Mouse (Mus musculus) embryonic facial prominence, embryonic 14.5 days (tissue): ENCODE results near the gene Polr1d. TPM values are rescaled to one million over a fixed set of nuclear protein-coding genes. Genes with fewer than 3 reads are reported as not detected.

Experiments
- ATAC-seq: fragments of 200-750 bp; cut with Nextera tagmentation; 2 replicates; pipeline ENCODE4 v1.8.0; 2017; ENCODE audit warnings: low read depth, moderate number of reproducible peaks, moderate TSS enrichment
- DNase-seq: peaks from one replicate; pipeline ENCODE4 v3.0.0-alpha.2; 2015; ENCODE audit warnings: low spot score
- H3K27ac ChIP-seq: fragments of 300-500 bp; sonication (generic); replicated peaks from 2 replicates; pipeline ENCODE4 v1.5.1; 2014; ENCODE audit warnings: low read depth, mild to moderate bottlenecking, low read length, moderate library complexity
- H3K27me3 ChIP-seq: fragments of 300-500 bp; sonication (generic); replicated peaks from 2 replicates; pipeline ENCODE4 v1.6.1; 2014; ENCODE audit warnings: low read length; ENCODE audit not compliant: control insufficient read depth, insufficient read depth
- H3K36me3 ChIP-seq: fragments of 300-500 bp; sonication (generic); 2 replicates; pipeline ENCODE4 v1.6.1; 2014; ENCODE audit warnings: low read length, mixed read lengths; ENCODE audit not compliant: control insufficient read depth, insufficient read depth
- H3K4me1 ChIP-seq: fragments of 300-500 bp; sonication (generic); 2 replicates; pipeline ENCODE4 v1.6.1; 2014; ENCODE audit warnings: antibody characterized with exemption, low read length; ENCODE audit not compliant: control insufficient read depth, insufficient read depth
- H3K4me2 ChIP-seq: fragments of 300-500 bp; sonication (generic); 2 replicates; pipeline ENCODE4 v1.6.1; 2014; ENCODE audit warnings: low read depth, mild to moderate bottlenecking, low read length, moderate library complexity, mixed read lengths
- H3K4me3 ChIP-seq: fragments of 300-500 bp; sonication (generic); 2 replicates; pipeline ENCODE4 v1.5.1; 2014; ENCODE audit warnings: low read depth, mild to moderate bottlenecking, low read length
- H3K9ac ChIP-seq: fragments of 300-500 bp; sonication (generic); 2 replicates; pipeline ENCODE4 v1.6.1; 2014; ENCODE audit warnings: low read depth, mild to moderate bottlenecking, low read length, moderate library complexity, mixed read lengths
- H3K9me3 ChIP-seq: fragments of 300-500 bp; sonication (generic); 2 replicates; pipeline ENCODE4 v1.6.1; 2016; ENCODE audit warnings: low read length; ENCODE audit not compliant: control insufficient read depth
- WGBS: fragments of 180-500 bp; shearing (Covaris S2); extraction: QIAGEN DNeasy Blood & Tissue Kit; methylation state at CpG from one replicate; pipeline ENCODE4 v1.1.7; 2014; 5-methylcytosine and 5-hydroxymethylcytosine counted together
- polyA plus RNA-seq: library from polyadenylated mRNA; unstranded; fragments of >200 nt; fragmentation: Nextera tagmentation; extraction: Ambion mirVana; gene quantifications from 2 replicates; pipeline ENCODE4 v1.2.1, GENCODE M21; 2014

Gene Polr1d
- polyA plus RNA-seq, 1 experiment from 2014 or later, result 147 TPM

- Histone ChIP-seq H3K4me1 (peaks cover 7% of the 10 kb centered on the region; the same call in 1 of the 2 replicates), H3K27me3 (no peaks in the 10 kb centered on the region), H3K9ac (no peak overlapping the region), H3K27ac (no peak overlapping the region), H3K9me3 (no peaks in the 10 kb centered on the region), H3K4me2 (no peak overlapping the region), H3K4me3 (no peak overlapping the region), H3K36me3 (no peaks in the 10 kb centered on the region)
- 89% methylated on average over 5 of the region's 5 CpGs for WGBS
- no peak for ATAC-seq
- DNase-seq, result no peak
Measured at GRCm38 (mm10) chr5:147058661-147059060, 18.2 kb upstream of the Polr1d start.

- Histone ChIP-seq H3K36me3 (no peaks in the 10 kb centered on the region), H3K9ac (no peak overlapping the region), H3K27ac (no peak overlapping the region), H3K9me3 (no peaks in the 10 kb centered on the region), H3K4me1 (peaks cover 11% of the 10 kb centered on the region; the same call in 1 of the 2 replicates), H3K27me3 (no peaks in the 10 kb centered on the region), H3K4me2 (no peak overlapping the region), H3K4me3 (no peak overlapping the region)
- 85% methylated on average over 9 of the region's 9 CpGs for WGBS
- no peak for DNase-seq
- no peak for ATAC-seq
Measured at GRCm38 (mm10) chr5:147059319-147059718, 17.5 kb upstream of the Polr1d start.

- DNase-seq (no peak), ATAC-seq (no peak)
- Histone ChIP-seq H3K36me3 (no peaks in the 10 kb centered on the region), H3K9ac (no peak overlapping the region), H3K4me1 (peaks cover 11% of the 10 kb centered on the region; the same call in 1 of the 2 replicates), H3K9me3 (no peaks in the 10 kb centered on the region), H3K4me2 (no peak overlapping the region), H3K27ac (no peak overlapping the region), H3K27me3 (no peaks in the 10 kb centered on the region), H3K4me3 (no peak overlapping the region)
- 82% methylated on average over 2 of the region's 2 CpGs for WGBS
Measured at GRCm38 (mm10) chr5:147060024-147060423, 16.8 kb upstream of the Polr1d start.

- Histone ChIP-seq H3K4me1 (peaks cover 11% of the 10 kb centered on the region; the same call in 1 of the 2 replicates), H3K27me3 (no peaks in the 10 kb centered on the region), H3K27ac (peak overlapping the region; percentile 28; the same call in 1 of the 2 replicates), H3K9ac (no peak overlapping the region), H3K4me3 (no peak overlapping the region), H3K4me2 (peak overlapping the region; percentile 35), H3K9me3 (no peaks in the 10 kb centered on the region), H3K36me3 (no peaks in the 10 kb centered on the region)
- ATAC-seq (no peak), DNase-seq (no peak)
- 31% methylated on average over 8 of the region's 8 CpGs for WGBS
Measured at GRCm38 (mm10) chr5:147063215-147063661, 13.6 kb upstream of the Polr1d start.

GRCm38 (mm10) chr5:147066129-147066528, 10.7 kb upstream of the Polr1d start:
- Histone ChIP-seq H3K9ac (no peak overlapping the region), H3K4me1 (peaks cover 11% of the 10 kb centered on the region; the same call in 1 of the 2 replicates), H3K4me2 (no peak overlapping the region), H3K36me3 (no peaks in the 10 kb centered on the region), H3K27ac (no peak overlapping the region), H3K4me3 (no peak overlapping the region), H3K27me3 (no peaks in the 10 kb centered on the region), H3K9me3 (no peaks in the 10 kb centered on the region)
- no peak for ATAC-seq
- DNase-seq, result no peak
- WGBS, result 46% methylated on average over 4 of the region's 4 CpGs

- no peaks in the 10 kb centered on the region for H3K27me3 ChIP-seq
- H3K9me3 ChIP-seq, result no peaks in the 10 kb centered on the region
- no peak overlapping the region for H3K4me3 ChIP-seq
- DNase-seq, result no peak
- WGBS, result 57% methylated on average over 5 of the region's 5 CpGs
- no peak overlapping the region for H3K9ac ChIP-seq
- no peaks in the 10 kb centered on the region for H3K36me3 ChIP-seq
- H3K4me1 ChIP-seq, result peaks cover 11% of the 10 kb centered on the region; the same call in 1 of the 2 replicates
- ATAC-seq, result no peak
- no peak overlapping the region for H3K27ac ChIP-seq
- H3K4me2 ChIP-seq, result no peak overlapping the region
Measured at GRCm38 (mm10) chr5:147066965-147067364, 9.9 kb upstream of the Polr1d start.

GRCm38 (mm10) chr5:147068876-147069275, 8.0 kb upstream of the Polr1d start:
- no peaks in the 10 kb centered on the region for H3K27me3 ChIP-seq
- H3K36me3 ChIP-seq, result no peaks in the 10 kb centered on the region
- WGBS, result 74% methylated on average over 5 of the region's 5 CpGs
- ATAC-seq (no peak), DNase-seq (no peak)
- H3K27ac ChIP-seq, result no peak overlapping the region
- no peak overlapping the region for H3K4me2 ChIP-seq
- no peaks in the 10 kb centered on the region for H3K9me3 ChIP-seq
- H3K4me1 ChIP-seq, result peaks cover 1% of the 10 kb centered on the region; the same call in 1 of the 2 replicates
- no peak overlapping the region for H3K4me3 ChIP-seq
- no peak overlapping the region for H3K9ac ChIP-seq

GRCm38 (mm10) chr5:147070791-147071516, 5.9 kb upstream of the Polr1d start:
- 76% methylated on average over 16 of the region's 16 CpGs for WGBS
- no peak for DNase-seq
- H3K4me1 ChIP-seq, result peaks cover 11% of the 10 kb centered on the region
- no peaks in the 10 kb centered on the region for H3K36me3 ChIP-seq
- no peak overlapping the region for H3K4me3 ChIP-seq
- no peak overlapping the region for H3K27ac ChIP-seq
- no peaks in the 10 kb centered on the region for H3K9me3 ChIP-seq
- no peak overlapping the region for H3K9ac ChIP-seq
- H3K4me2 ChIP-seq, result no peak overlapping the region
- no peaks in the 10 kb centered on the region for H3K27me3 ChIP-seq
- ATAC-seq, result no peak

GRCm38 (mm10) chr5:147071886-147072285, 5.0 kb upstream of the Polr1d start:
- Histone ChIP-seq H3K9me3 (no peaks in the 10 kb centered on the region), H3K27ac (no peak overlapping the region), H3K36me3 (no peaks in the 10 kb centered on the region), H3K4me3 (no peak overlapping the region), H3K27me3 (no peaks in the 10 kb centered on the region), H3K9ac (no peak overlapping the region), H3K4me1 (peaks cover 11% of the 10 kb centered on the region), H3K4me2 (no peak overlapping the region)
- WGBS, result 59% methylated on average over 4 of the region's 4 CpGs
- ATAC-seq, result no peak
- no peak for DNase-seq
